10 mouse cellular contexts compared by ENCODE assay signal in the genomic region with DNA sequence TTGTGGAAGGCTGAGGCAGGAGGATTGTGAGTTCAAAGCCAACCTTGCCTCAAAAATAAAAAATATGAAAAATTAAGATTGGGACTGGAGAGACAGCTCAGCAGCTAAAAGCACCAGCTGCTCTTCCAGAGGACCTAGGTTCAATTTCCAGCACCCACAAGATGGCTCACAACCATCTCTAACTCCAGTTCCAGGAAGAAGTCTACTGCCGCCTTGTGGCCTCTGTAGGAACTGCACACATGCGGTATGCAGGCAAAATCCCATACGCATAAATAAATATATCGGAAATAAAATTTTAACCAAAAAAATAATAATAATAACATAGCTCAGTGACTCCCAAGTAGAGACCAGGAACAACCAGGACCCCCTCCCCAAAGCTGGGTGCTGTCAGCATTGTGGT. TPM values are rescaled to one million over a fixed set of nuclear protein-coding genes. Genes with fewer than 3 reads are reported as not detected.
DNase-seq lines count a peak whose midpoint lies in the region; ATAC-seq and TF ChIP-seq lines count a peak whose summit lies in the region.
"Had no signal": no experiment of that assay in that cellular context is flagged by ENCODE, and none has a peak within 500 bp of the region (broad histone marks: within the 10 kb centered on the region; RNA-seq: fewer than 3 reads in every experiment).

No protein-coding gene starts in this region.

- TF ChIP-seq CTCF in ES-Bruce4 (IDR thresholded peaks at IDR 0.05; ENCODE audit: low read depth, low read length): peak; percentile 67

- no peak overlapping the region for H3K4me3 ChIP-seq in kidney, embryonic 16.5 days (ENCODE audit: low read length)
- no peak overlapping the region for H3K4me3 ChIP-seq in ES-Bruce4 (ENCODE audit: low read depth, low read length)
- H3K4me3 ChIP-seq: embryonic facial prominence, embryonic 15.5 days had no signal

- H3K27me3 ChIP-seq in kidney, embryonic 16.5 days (ENCODE audit: insufficient read depth, low read length): no peaks in the 10 kb centered on the region
- H3K27me3 ChIP-seq in ES-Bruce4 (ENCODE audit: control insufficient read depth, insufficient read depth, low read length, poor library complexity, severe bottlenecking): no peaks in the 10 kb centered on the region
- H3K27me3 ChIP-seq: embryonic facial prominence, embryonic 15.5 days had no signal

- H3K4me1 ChIP-seq in kidney, embryonic 16.5 days (ENCODE audit: insufficient read depth, low read length): peaks cover 4% of the 10 kb centered on the region; the same call in 1 of the 2 replicates
- no peaks in the 10 kb centered on the region for H3K4me1 ChIP-seq in ES-Bruce4 (ENCODE audit: control insufficient read depth, insufficient read depth, low read length)

- no peak for ATAC-seq in kidney, embryonic 16.5 days (ENCODE audit: low FRiP score, low TSS enrichment)

- no peak overlapping the region for H3K27ac ChIP-seq in kidney, embryonic 16.5 days (ENCODE audit: low read length)
- no peak overlapping the region for H3K27ac ChIP-seq in ES-Bruce4 (ENCODE audit: insufficient read depth, low read length)
- H3K27ac ChIP-seq: embryonic facial prominence, embryonic 15.5 days had no signal

- no peak overlapping the region for H3K9ac ChIP-seq in kidney, embryonic 16.5 days (replicated peaks; ENCODE audit: low read length)
- no peak overlapping the region for H3K9ac ChIP-seq in ES-Bruce4 (ENCODE audit: low read depth, poor library complexity, severe bottlenecking)
- H3K9ac ChIP-seq: embryonic facial prominence, embryonic 15.5 days had no signal

- no peak for TF ChIP-seq EP300 in ES-Bruce4 (IDR thresholded peaks at IDR 0.05; ENCODE audit: insufficient read depth, low read depth, low read length)

- no peak for TF ChIP-seq POLR2A in ES-Bruce4 (IDR thresholded peaks at IDR 0.05; ENCODE audit: insufficient read depth, low read length)

- intact Hi-C loops in heart, postnatal 36 days (cut with DNase I): no loop called here

- no peak overlapping the region for H3K4me2 ChIP-seq in kidney, embryonic 16.5 days (replicated peaks; ENCODE audit: low read depth, low read length)
- H3K4me2 ChIP-seq: embryonic facial prominence, embryonic 15.5 days had no signal

- WGBS in kidney, embryonic 16.5 days: 77% methylated on average over 4 of the region's 4 CpGs

- no peaks in the 10 kb centered on the region for H3K9me3 ChIP-seq in kidney, embryonic 16.5 days (ENCODE audit: low read length)
- H3K9me3 ChIP-seq in ES-Bruce4 (replicated peaks; ENCODE audit: control insufficient read depth, insufficient read depth, low read length, poor library complexity, severe bottlenecking): no peaks in the 10 kb centered on the region
- H3K9me3 ChIP-seq: embryonic facial prominence, embryonic 15.5 days had no signal

- peak; percentile 29 for DNase-seq in kidney, postnatal 10 days
- DNase-seq in 416B (ENCODE audit: low read depth): peak; percentile 26
- DNase-seq in induced T-regulatory cell, adult 2 months (ENCODE audit: low read depth): peak; percentile 56
- DNase-seq in frontal cortex, postnatal 36 days (ENCODE audit: low spot score in 2 of 2): no peak
- no peak for DNase-seq in ovary, adult 18-20 months (ENCODE audit: low spot score)
- no peak for DNase-seq in heart, postnatal 36 days
- DNase-seq: cerebellum, adult 11-12 months had no signal

- no peaks in the 10 kb centered on the region for H3K36me3 ChIP-seq in kidney, embryonic 16.5 days (ENCODE audit: insufficient read depth, low read length)
- H3K36me3 ChIP-seq in ES-Bruce4 (ENCODE audit: control insufficient read depth, insufficient read depth, low read length, poor library complexity, severe bottlenecking): no peaks in the 10 kb centered on the region
- H3K36me3 ChIP-seq: embryonic facial prominence, embryonic 15.5 days had no signal

RNA-seq across cellular contexts. Expression of a gene that starts 51.4 kb away (rescaled TPM):
- 6.6 TPM in 2 replicates for polyA plus RNA-seq in kidney, embryonic 16.5 days (2015; fragmentation: Nextera tagmentation; extraction: Ambion mirVana)
- 3.2 and 3.6 TPM in 2 replicates for polyA plus RNA-seq in ES-Bruce4 (2011; ENCODE audit: insufficient read depth, insufficient read length, low read depth, missing spikeins)
- 1 to 10 TPM; 8.2 to 9.5 TPM for total RNA-seq in heart, postnatal 36 days (2021)

RNA-seq across cellular contexts. Expression of a gene that starts 51.6 kb away (rescaled TPM):
- 19.6 and 19.9 TPM in 2 replicates for polyA plus RNA-seq in kidney, embryonic 16.5 days (2015; fragmentation: Nextera tagmentation; extraction: Ambion mirVana)
- polyA plus RNA-seq in ES-Bruce4 (2011; ENCODE audit: insufficient read depth, insufficient read length, low read depth, missing spikeins): 12.5 and 12.7 TPM in 2 replicates
- total RNA-seq in heart, postnatal 36 days (2021): 10 to 100 TPM; 10.9 to 15.4 TPM

Comparison
In these comparisons a context has a peak if more than half of its experiments do, and no peak if none do; other contexts are left out.
1. DNase-seq: peak in kidney, postnatal 10 days (single experiment), 416B (single experiment) and induced T-regulatory cell, adult 2 months (single experiment); none in frontal cortex, postnatal 36 days (0 of 2), ovary, adult 18-20 months (single experiment) and heart, postnatal 36 days (0 of 2).